Mouse (Mus musculus): ENCODE results near the gene Man1a. TPM values are rescaled to one million over a fixed set of nuclear protein-coding genes. Genes with fewer than 3 reads are reported as not detected.

Gene Man1a
- polyA plus RNA-seq, 1 experiment = 4.2 TPM

GRCm38 (mm10) chr10:54038180-54038579, 38.2 kb downstream of the Man1a start:
- TF ChIP-seq MYOD1 (IDR thresholded peaks at IDR 0.05; ENCODE audit: control insufficient read depth, insufficient read length, low read depth) (no peak), MYOG (IDR thresholded peaks at IDR 0.05; ENCODE audit: control insufficient read depth, extremely low read depth, insufficient read length) (no peak), MAX (IDR thresholded peaks at IDR 0.05) (no peak), FOSL1 (IDR thresholded peaks at IDR 0.05; ENCODE audit: insufficient read depth, low read length, poor library complexity, severe bottlenecking) (no peak), CEBPB (IDR thresholded peaks at IDR 0.05; ENCODE audit: low read depth) (no peak), USF1 (IDR thresholded peaks at IDR 0.05; ENCODE audit: low read depth) (no peak), CTCF (IDR thresholded peaks at IDR 0.05; ENCODE audit: control insufficient read depth, insufficient read depth, insufficient read length) (no peak)
- H3ac ChIP-seq (ENCODE audit: control insufficient read depth, insufficient read length, low read depth) = no peak overlapping the region
- H3K27me3 ChIP-seq (ENCODE audit: control insufficient read depth, insufficient read depth, insufficient read length) = no peaks in the 10 kb centered on the region
- no peaks in the 10 kb centered on the region for H3K36me3 ChIP-seq (ENCODE audit: control insufficient read depth, insufficient read depth)
- no peaks in the 10 kb centered on the region for H3K79me2 ChIP-seq (ENCODE audit: control insufficient read depth, insufficient read depth)
- no peaks in the 10 kb centered on the region for H3K79me3 ChIP-seq (ENCODE audit: low read depth)
- H3K4me3 ChIP-seq (ENCODE audit: insufficient read depth, poor library complexity, severe bottlenecking) = no peak overlapping the region

DNA sequence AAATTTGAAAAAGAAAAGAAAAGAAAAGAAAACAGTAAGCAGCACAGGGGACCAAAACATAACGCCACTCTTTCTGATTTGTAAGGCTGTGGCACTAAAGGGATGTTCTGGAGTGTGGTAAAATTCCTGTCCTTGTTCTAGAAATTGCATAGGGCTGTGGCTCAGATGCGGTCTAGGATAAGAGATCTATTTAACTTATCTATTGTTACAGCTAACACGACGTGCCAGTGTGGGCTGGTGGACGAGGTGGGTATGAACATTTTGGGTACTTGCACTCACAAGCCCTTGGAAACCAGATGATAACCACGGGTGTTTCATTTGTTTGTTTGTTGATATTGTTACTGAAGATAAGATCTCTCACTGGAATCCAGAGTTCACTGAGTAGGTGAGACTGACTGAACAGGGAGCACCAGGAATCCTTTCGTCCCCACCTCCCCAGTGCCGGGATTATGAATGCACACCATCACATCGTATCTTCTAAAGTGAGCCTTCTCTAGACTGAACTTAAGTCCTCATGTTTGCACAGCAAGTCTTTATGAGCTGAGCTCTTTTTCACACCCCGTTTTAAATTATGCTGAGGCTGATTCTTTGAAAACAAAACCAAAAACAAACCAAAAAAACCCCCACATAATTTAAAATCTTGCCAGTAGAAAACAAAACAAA, 38.9 kb downstream of the Man1a start:
- H3ac ChIP-seq (ENCODE audit: control insufficient read depth, insufficient read length, low read depth) = no peak overlapping the region
- H3K4me3 ChIP-seq (ENCODE audit: insufficient read depth, poor library complexity, severe bottlenecking) = no peak overlapping the region
- H3K79me2 ChIP-seq (ENCODE audit: control insufficient read depth, insufficient read depth) = no peaks in the 10 kb centered on the region
- H3K27me3 ChIP-seq (ENCODE audit: control insufficient read depth, insufficient read depth, insufficient read length) = no peaks in the 10 kb centered on the region
- no peaks in the 10 kb centered on the region for H3K79me3 ChIP-seq (ENCODE audit: low read depth)
- no peak for TF ChIP-seq CEBPB (IDR thresholded peaks at IDR 0.05; ENCODE audit: low read depth)
- TF ChIP-seq FOSL1 (IDR thresholded peaks at IDR 0.05; ENCODE audit: insufficient read depth, low read length, poor library complexity, severe bottlenecking) = no peak
- TF ChIP-seq CTCF (IDR thresholded peaks at IDR 0.05; ENCODE audit: control insufficient read depth, insufficient read depth, insufficient read length) = no peak
- TF ChIP-seq MAX (IDR thresholded peaks at IDR 0.05) = no peak
- no peak for TF ChIP-seq USF1 (IDR thresholded peaks at IDR 0.05; ENCODE audit: low read depth)
- no peak for TF ChIP-seq MYOD1 (IDR thresholded peaks at IDR 0.05; ENCODE audit: control insufficient read depth, insufficient read length, low read depth)
- no peak for TF ChIP-seq MYOG (IDR thresholded peaks at IDR 0.05; ENCODE audit: control insufficient read depth, extremely low read depth, insufficient read length)
- H3K36me3 ChIP-seq (ENCODE audit: control insufficient read depth, insufficient read depth) = no peaks in the 10 kb centered on the region

DNA sequence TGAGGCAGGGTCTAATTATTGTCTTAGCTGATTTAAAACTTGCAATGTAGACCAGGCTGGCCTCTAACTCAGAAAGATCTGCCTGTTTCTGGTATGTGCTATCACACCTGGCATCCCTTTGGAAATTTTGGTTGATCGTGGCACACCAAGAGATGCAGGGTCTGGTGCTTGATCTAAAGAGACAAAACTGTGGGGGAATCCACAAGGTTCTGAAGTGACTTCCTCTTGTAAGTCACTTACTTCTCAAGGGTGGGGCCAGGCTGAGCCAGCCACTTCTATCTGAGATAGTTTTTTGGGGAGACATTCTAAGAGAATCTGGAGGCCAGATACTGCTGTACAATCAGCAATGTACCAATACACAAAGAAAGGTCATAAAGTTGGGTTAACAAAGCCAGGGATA, 40.8 kb downstream of the Man1a start:
- no peak overlapping the region for H3ac ChIP-seq (ENCODE audit: control insufficient read depth, insufficient read length, low read depth)
- no peaks in the 10 kb centered on the region for H3K36me3 ChIP-seq (ENCODE audit: control insufficient read depth, insufficient read depth)
- no peak overlapping the region for H3K4me3 ChIP-seq (ENCODE audit: insufficient read depth, poor library complexity, severe bottlenecking)
- TF ChIP-seq CTCF (IDR thresholded peaks at IDR 0.05; ENCODE audit: control insufficient read depth, insufficient read depth, insufficient read length) = no peak
- H3K27me3 ChIP-seq (ENCODE audit: control insufficient read depth, insufficient read depth, insufficient read length) = no peaks in the 10 kb centered on the region
- no peaks in the 10 kb centered on the region for H3K79me3 ChIP-seq (ENCODE audit: low read depth)
- H3K79me2 ChIP-seq (ENCODE audit: control insufficient read depth, insufficient read depth) = no peaks in the 10 kb centered on the region

DNA sequence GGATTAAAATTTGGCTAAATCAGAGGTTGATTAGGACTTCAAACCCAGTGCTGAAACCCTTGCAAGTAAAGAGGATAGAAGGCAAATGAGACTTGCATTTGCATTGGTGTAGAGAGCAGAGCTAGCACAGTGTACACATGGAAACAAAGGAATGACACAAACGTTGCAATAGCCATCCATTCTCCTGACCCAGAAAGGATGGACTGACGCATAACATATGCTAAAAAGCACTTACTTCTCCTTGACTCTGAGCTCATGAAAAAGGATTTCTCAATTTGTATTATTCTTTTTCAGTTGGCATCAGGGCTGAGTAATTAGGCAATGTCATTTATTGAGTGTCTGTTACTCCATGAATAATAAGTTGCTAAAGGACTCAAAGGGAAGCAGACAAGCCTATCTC, 41.6 kb downstream of the Man1a start:
- Histone ChIP-seq H3K4me3 (ENCODE audit: insufficient read depth, poor library complexity, severe bottlenecking) (no peak overlapping the region), H3K36me3 (ENCODE audit: control insufficient read depth, insufficient read depth) (no peaks in the 10 kb centered on the region), H3K27me3 (ENCODE audit: control insufficient read depth, insufficient read depth, insufficient read length) (no peaks in the 10 kb centered on the region), H3K79me3 (ENCODE audit: low read depth) (no peaks in the 10 kb centered on the region), H3K79me2 (ENCODE audit: control insufficient read depth, insufficient read depth) (no peaks in the 10 kb centered on the region), H3ac (ENCODE audit: control insufficient read depth, insufficient read length, low read depth) (no peak overlapping the region)
- TF ChIP-seq FOSL1 (IDR thresholded peaks at IDR 0.05; ENCODE audit: insufficient read depth, low read length, poor library complexity, severe bottlenecking) (no peak), CEBPB (IDR thresholded peaks at IDR 0.05; ENCODE audit: low read depth) (no peak), MAX (IDR thresholded peaks at IDR 0.05) (no peak), MYOD1 (IDR thresholded peaks at IDR 0.05; ENCODE audit: control insufficient read depth, insufficient read length, low read depth) (no peak), MYOG (IDR thresholded peaks at IDR 0.05; ENCODE audit: control insufficient read depth, extremely low read depth, insufficient read length) (no peak), USF1 (IDR thresholded peaks at IDR 0.05; ENCODE audit: low read depth) (no peak), CTCF (IDR thresholded peaks at IDR 0.05; ENCODE audit: control insufficient read depth, insufficient read depth, insufficient read length) (no peak)

DNA sequence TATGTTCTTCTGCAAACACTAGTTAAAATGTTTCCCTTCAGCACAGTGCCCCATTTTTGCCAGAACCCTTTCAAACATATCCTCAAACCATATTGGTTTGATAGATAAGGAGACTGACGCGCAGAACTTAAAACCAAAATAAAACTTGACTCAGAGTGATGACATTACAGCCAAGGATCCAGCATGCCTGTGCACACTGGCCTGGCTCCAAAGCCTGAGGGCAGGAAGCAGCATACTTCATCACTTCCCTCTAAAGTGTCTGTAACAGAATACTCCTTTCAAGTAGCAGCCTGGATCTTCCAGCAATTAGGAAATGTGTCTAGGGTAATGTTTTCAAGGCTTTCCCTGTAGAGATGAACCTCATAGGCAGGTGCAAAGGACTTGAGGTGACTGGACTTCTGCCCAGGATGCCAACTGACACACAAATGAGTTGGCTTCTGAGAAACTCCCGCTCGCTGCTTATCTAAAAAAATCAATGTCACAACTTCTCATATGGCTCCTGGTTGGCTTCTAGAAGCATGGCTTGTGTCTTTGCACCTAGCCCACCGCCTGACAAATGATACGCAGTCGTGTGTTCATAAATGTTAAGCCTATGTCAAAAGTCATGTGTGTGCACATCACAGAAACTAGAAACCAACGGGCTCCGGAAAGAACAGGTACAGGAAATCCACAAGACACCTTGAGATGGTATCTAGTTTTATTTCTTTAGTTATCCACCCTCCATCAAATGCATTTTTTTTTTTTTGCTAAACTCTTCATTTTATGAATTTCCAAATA, 43.9 kb downstream of the Man1a start:
- TF ChIP-seq MAX (IDR thresholded peaks at IDR 0.05) (no peak), CTCF (IDR thresholded peaks at IDR 0.05; ENCODE audit: control insufficient read depth, insufficient read depth, insufficient read length) (no peak), CEBPB (IDR thresholded peaks at IDR 0.05; ENCODE audit: low read depth) (no peak), MYOD1 (IDR thresholded peaks at IDR 0.05; ENCODE audit: control insufficient read depth, insufficient read length, low read depth) (peak; percentile 24), FOSL1 (IDR thresholded peaks at IDR 0.05; ENCODE audit: insufficient read depth, low read length, poor library complexity, severe bottlenecking) (no peak), MYOG (IDR thresholded peaks at IDR 0.05; ENCODE audit: control insufficient read depth, extremely low read depth, insufficient read length) (no peak), USF1 (IDR thresholded peaks at IDR 0.05; ENCODE audit: low read depth) (no peak)
- no peaks in the 10 kb centered on the region for H3K79me3 ChIP-seq (ENCODE audit: low read depth)
- H3K79me2 ChIP-seq (ENCODE audit: control insufficient read depth, insufficient read depth) = no peaks in the 10 kb centered on the region
- H3K4me3 ChIP-seq (ENCODE audit: insufficient read depth, poor library complexity, severe bottlenecking) = no peak overlapping the region
- no peaks in the 10 kb centered on the region for H3K36me3 ChIP-seq (ENCODE audit: control insufficient read depth, insufficient read depth)
- H3K27me3 ChIP-seq (ENCODE audit: control insufficient read depth, insufficient read depth, insufficient read length) = no peaks in the 10 kb centered on the region
- H3ac ChIP-seq (ENCODE audit: control insufficient read depth, insufficient read length, low read depth) = no peak overlapping the region
